Mouse (Mus musculus) neural tube, postnatal 0 days (tissue): ENCODE data around the gene Taf1a. TPM values are rescaled to one million over a fixed set of nuclear protein-coding genes. Genes with fewer than 3 reads are reported as not detected.

ENCODE experiments used
- polyA plus RNA-seq: library from polyadenylated mRNA; unstranded; fragments of >200 nt; fragmentation: Nextera tagmentation; extraction: Ambion mirVana; gene quantifications from 2 replicates; pipeline ENCODE4 v1.2.1, GENCODE M21; 2015

Gene Taf1a
- 12.4 and 12.9 TPM in 2 replicates for polyA plus RNA-seq

GRCm38 (mm10) chr1:183388426-183389406 is at the start of gene Taf1a:
Taf1a (plus strand) TSS chr1:183388981.

GRCm38 (mm10) chr1:183369427-183370014 is 19.3 kb upstream of the Taf1a start, which contains the start of gene Mia3:
Mia3 (minus strand) TSS chr1:183369553.

GRCm38 (mm10) chr1:183417873-183418272 is 29.1 kb downstream of the Taf1a start, which contains the start of gene Hhipl2:
Hhipl2 (plus strand) TSS chr1:183418215.

Other genes with a start within 250 kb of the Taf1a start
- gene Disp1, start 167.5 kb upstream of the Taf1a start, polyA plus RNA-seq = 5.4 and 6.7 TPM in 2 replicates
- gene Aida, start 92.4 kb upstream of the Taf1a start, polyA plus RNA-seq = 54.1 and 59.6 TPM in 2 replicates
- gene Brox, start 91.7 kb upstream of the Taf1a start, polyA plus RNA-seq = 66.7 and 67.3 TPM in 2 replicates
- 99.0 and 106 TPM in 2 replicates for gene Mia3, start 19.4 kb upstream of the Taf1a start, polyA plus RNA-seq
- not detected in 2 replicates for gene Hhipl2, start 29.2 kb downstream of the Taf1a start, polyA plus RNA-seq